Mouse (Mus musculus): ENCODE measurements around the gene Gm49358. TPM values are rescaled to one million over a fixed set of nuclear protein-coding genes. Genes with fewer than 3 reads are reported as not detected.

Gene Gm49358
- total and polyA plus RNA-seq, 3 experiments: 2.0 TPM; not detected in 2

GRCm38 (mm10) chr10:86778398-86779116 is 14.8 kb downstream of the Gm49358 start, which contains the start of gene Nt5dc3:
TSS of gene Nt5dc3 (plus strand) at chr10:86779005.
- no peaks in the 10 kb centered on the region for H3K27me3 ChIP-seq (replicated peaks)
- in situ Hi-C loops (cut with MboI; ENCODE audit: low pct_ligation_motif_present, low pct_unique_long_range_greater_than_20kb, low sequenced_read_pairs) (no loop called here), dilution Hi-C loops (cut with MboI; ENCODE audit: extremely low pct_ligation_motif_present, extremely low pct_unique_long_range_greater_than_20kb, low sequenced_read_pairs) (no loop called here)
- peak within 1 kb of the TSS; percentile 84 for H3K9ac ChIP-seq (ENCODE audit: insufficient read depth, low read depth)
- no peaks in the 10 kb centered on the region for H3K9me3 ChIP-seq (replicated peaks; ENCODE audit: low read length)
- peak; percentile 97 for DNase-seq (ENCODE audit: extremely low read depth)
- H3K4me2 ChIP-seq (ENCODE audit: insufficient read depth, low read depth, poor library complexity, severe bottlenecking): peak within 1 kb of the TSS; percentile 53
- peak within 1 kb of the TSS; percentile 60 for H3K27ac ChIP-seq (ENCODE audit: insufficient read depth, low read depth)
- peaks cover 17% of the 10 kb centered on the region for H3K79me2 ChIP-seq (replicated peaks; ENCODE audit: control insufficient read depth, extremely low read depth, insufficient read depth, poor library complexity, severe bottlenecking)
- H3K4me3 ChIP-seq (replicated peaks in 1 of 3; ENCODE audit: low read depth in 2 of 3, low read length in 2 of 3, poor library complexity in 1 of 3): peak within 1 kb of the TSS; percentile 68 to 84 (median 76)
- peaks cover 5 to 31% of the 10 kb centered on the region in 2 experiments; a peak in 3 of 4 replicates for H3K4me1 ChIP-seq (ENCODE audit: control insufficient read depth in 1 of 2, insufficient read depth in 2 of 2)
- H3K36me3 ChIP-seq (replicated peaks in 1 of 2; ENCODE audit: control insufficient read depth in 1 of 2, insufficient read depth in 1 of 2, low read length in 1 of 2): peaks cover 0 to 5% of the 10 kb centered on the region in 2 experiments
- peak; percentile 56 for TF ChIP-seq NRF1 (IDR thresholded peaks at IDR 0.05; ENCODE audit: low read depth, low read length)
- no peak for TF ChIP-seq RAD21 (IDR thresholded peaks at IDR 0.05; ENCODE audit: low read depth, low read length)
- TF ChIP-seq UBTF (IDR thresholded peaks at IDR 0.05; ENCODE audit: low read depth, low read length): no peak
- TF ChIP-seq USF1 (IDR thresholded peaks at IDR 0.05; ENCODE audit: low read depth, low read length): no peak
- 0 out of 2 replicates have a peak, but pooled peaks have one; percentile 28 for TF ChIP-seq MAX (IDR thresholded peaks at IDR 0.05; ENCODE audit: low read length)
- no peak for TF ChIP-seq ZC3H11A (IDR thresholded peaks at IDR 0.05; ENCODE audit: low read depth, low read length)
- peak; percentile 49; the same call in 1 of the 2 replicates for TF ChIP-seq MEF2A (IDR thresholded peaks at IDR 0.05; ENCODE audit: borderline replicate concordance, low read depth, low read length)
- 0 out of 2 replicates have a peak, but pooled peaks have one; percentile 62 for TF ChIP-seq TBP (conservative IDR thresholded peaks at IDR 0.05; ENCODE audit: low read depth, low read length)
- TF ChIP-seq NELFE (IDR thresholded peaks at IDR 0.05; ENCODE audit: low read depth, low read length): peak; percentile 81
- no peak for TF ChIP-seq POLR2AphosphoS2 (IDR thresholded peaks at IDR 0.05; ENCODE audit: low read depth, low read length)
- TF ChIP-seq KAT2A (IDR thresholded peaks at IDR 0.05; ENCODE audit: insufficient replicate concordance, low read length): no peak
- peak; percentile 65 for TF ChIP-seq BHLHE40 (IDR thresholded peaks at IDR 0.05; ENCODE audit: low read depth, low read length)
- TF ChIP-seq PAX5 (IDR thresholded peaks at IDR 0.05; ENCODE audit: low read length): no peak
- peak; percentile 55; the same call in 1 of the 2 replicates for TF ChIP-seq EP300 (IDR thresholded peaks at IDR 0.05; ENCODE audit: low read length)
- TF ChIP-seq SIN3A (IDR thresholded peaks at IDR 0.05; ENCODE audit: low read length): peak; percentile 6; the same call in 1 of the 2 replicates
- no peak for TF ChIP-seq E2F4 (IDR thresholded peaks at IDR 0.05; ENCODE audit: insufficient replicate concordance, low read depth, low read length)
- TF ChIP-seq GABPA (IDR thresholded peaks at IDR 0.05; ENCODE audit: insufficient replicate concordance, low read depth, low read length): no peak
- no peak for TF ChIP-seq CTCF (conservative IDR thresholded peaks at IDR 0.05 in 1 of 2, IDR thresholded peaks at IDR 0.05 in 1 of 2; ENCODE audit: low read depth in 2 of 2, low read length in 2 of 2)
- peak; percentile 54 for TF ChIP-seq HCFC1 (IDR thresholded peaks at IDR 0.05; ENCODE audit: low read depth, low read length)
- no peak for TF ChIP-seq RCOR1 (conservative IDR thresholded peaks at IDR 0.05; ENCODE audit: low read depth, low read length)
- TF ChIP-seq USF2 (conservative IDR thresholded peaks at IDR 0.05; ENCODE audit: low read depth, low read length): no peak
- TF ChIP-seq ELF1 (IDR thresholded peaks at IDR 0.05; ENCODE audit: low read depth, low read length): peak; percentile 88
- TF ChIP-seq MYC (IDR thresholded peaks at IDR 0.05; ENCODE audit: low read depth, low read length): peak; percentile 38
- TF ChIP-seq MXI1 (IDR thresholded peaks at IDR 0.05; ENCODE audit: low read depth, low read length): peak; percentile 92
- TF ChIP-seq CHD2 (IDR thresholded peaks at IDR 0.05; ENCODE audit: low read length): no peak
- peak; percentile 87 for TF ChIP-seq TCF12 (IDR thresholded peaks at IDR 0.05; ENCODE audit: low read depth, low read length)
- no peak for TF ChIP-seq ZNF384 (IDR thresholded peaks at IDR 0.05; ENCODE audit: low read depth, low read length)
- no peak; the same call in 1 of the 2 replicates for TF ChIP-seq MAZ (IDR thresholded peaks at IDR 0.05; ENCODE audit: low read depth, low read length)
- peak; percentile 89 for TF ChIP-seq ZMIZ1 (IDR thresholded peaks at IDR 0.05; ENCODE audit: low read depth, low read length)
- TF ChIP-seq POLR2A (IDR thresholded peaks at IDR 0.05; ENCODE audit: low read depth, low read length): peak; percentile 90
- no peak for TF ChIP-seq CHD1 (IDR thresholded peaks at IDR 0.05; ENCODE audit: low read depth, low read length)
- TF ChIP-seq ZKSCAN1 (IDR thresholded peaks at IDR 0.05; ENCODE audit: borderline replicate concordance, low read depth, low read length): no peak
- peak; percentile 73 for TF ChIP-seq ETS1 (conservative IDR thresholded peaks at IDR 0.05; ENCODE audit: low read depth, low read length)
- TF ChIP-seq JUN (IDR thresholded peaks at IDR 0.05; ENCODE audit: insufficient read depth, low read depth, low read length): peak; percentile 75
- no peak for TF ChIP-seq SMC3 (IDR thresholded peaks at IDR 0.05; ENCODE audit: low read depth, low read length)
- TF ChIP-seq MAFK (IDR thresholded peaks at IDR 0.05; ENCODE audit: insufficient replicate concordance, low read length): no peak
- TF ChIP-seq JUND (conservative IDR thresholded peaks at IDR 0.05; ENCODE audit: low read depth, low read length): peak; percentile 71
- TF ChIP-seq IRF4 (IDR thresholded peaks at IDR 0.05; ENCODE audit: low read depth, low read length): peak; percentile 82

All from CH12.LX (cell line).